Mouse (Mus musculus) gastrocnemius, postnatal 25 days (tissue): ENCODE results near the gene Ephx1. TPM values are rescaled to one million over a fixed set of nuclear protein-coding genes. Genes with fewer than 3 reads are reported as not detected.
"Not testable (repeated sequence)": the region's sequence is repeated elsewhere in the genome, so short reads cannot be mapped to it uniquely, and the experiment has no call there.

Experiments
- DNase-seq: peaks from one replicate; pipeline ENCODE4 v3.0.0; 2022
- total RNA-seq, 2 experiments: library from RNA; stranded (reverse); gene quantifications; 1 replicate in 1 of 2; 2 replicates in 1 of 2; pipeline ENCODE4 v1.2.3; 2021

The Ephx1 gene
- total RNA-seq, 2 experiments from 2014 or later = 12.0 to 15.4 TPM

DNA sequence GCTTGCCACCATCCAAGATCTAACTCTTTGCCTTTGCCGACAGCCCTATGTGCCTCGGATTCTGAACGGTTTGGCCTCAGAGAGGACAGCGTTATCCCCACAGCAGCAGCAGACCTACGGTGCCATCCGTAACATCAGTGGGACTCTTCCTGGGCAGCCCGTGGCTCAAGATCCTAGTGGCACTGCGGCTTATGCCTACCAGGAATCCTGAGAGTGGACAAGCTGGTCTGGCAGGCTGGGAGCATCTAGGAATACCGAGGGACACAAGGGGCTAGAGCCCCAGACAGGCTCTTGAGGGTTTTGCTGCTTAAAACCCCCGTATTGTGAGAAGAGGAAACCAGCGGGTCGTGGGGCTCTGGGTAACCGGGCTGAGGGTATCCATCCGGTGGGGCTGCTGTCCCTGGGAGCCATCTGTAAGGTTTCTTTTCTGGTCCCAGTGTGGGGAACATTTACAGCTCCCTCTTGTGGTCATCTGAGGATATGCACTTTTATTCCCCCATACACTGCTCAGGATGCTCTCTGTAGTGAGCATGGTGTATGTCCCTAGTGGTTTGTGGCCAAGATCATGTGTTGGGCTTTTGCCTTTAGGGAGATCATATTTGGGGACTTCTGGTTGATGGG lies 46.5 kb downstream of the Ephx1 start:
- DNase-seq = no peak

DNA sequence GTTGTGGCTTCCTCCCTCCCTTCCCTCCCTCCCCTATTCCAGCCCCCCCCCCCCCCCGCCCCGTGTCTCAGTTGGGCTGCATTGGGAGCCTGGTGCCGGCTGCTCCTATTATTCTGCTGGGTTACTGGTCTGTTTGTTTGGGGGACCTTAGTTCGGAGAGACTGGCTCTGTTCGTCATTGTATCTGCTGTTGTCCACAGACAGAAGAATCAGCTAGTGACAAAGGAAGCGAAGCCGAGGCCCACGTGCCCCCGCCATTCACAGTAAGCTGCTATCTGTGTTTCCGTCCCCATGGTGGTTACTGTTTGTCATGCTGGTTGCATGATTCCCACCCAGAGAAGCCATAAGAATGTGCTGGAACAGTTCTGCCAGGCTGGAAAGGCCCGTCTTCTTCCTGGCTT lies 47.8 kb downstream of the Ephx1 start:
- no peak for DNase-seq

DNA sequence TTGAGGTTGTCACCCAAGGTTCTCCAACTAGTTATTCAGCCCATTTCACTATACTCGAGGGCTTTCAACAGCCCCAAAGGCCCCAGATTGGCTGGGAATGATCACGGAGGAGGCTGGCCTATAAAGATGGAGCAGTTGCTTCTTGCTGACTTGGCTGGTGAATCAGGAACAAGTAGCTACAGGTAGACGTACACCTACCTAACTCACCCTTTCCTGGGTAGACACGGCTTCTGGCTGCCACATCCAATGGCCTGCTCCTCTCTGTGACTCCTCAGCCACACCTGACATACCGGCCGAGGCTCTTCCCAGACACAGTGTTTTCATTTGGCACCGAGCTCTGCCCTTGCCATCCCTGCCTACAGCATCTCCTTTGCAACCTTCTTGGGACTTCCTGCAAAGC lies 53.4 kb downstream of the Ephx1 start:
- no peak for DNase-seq

DNA sequence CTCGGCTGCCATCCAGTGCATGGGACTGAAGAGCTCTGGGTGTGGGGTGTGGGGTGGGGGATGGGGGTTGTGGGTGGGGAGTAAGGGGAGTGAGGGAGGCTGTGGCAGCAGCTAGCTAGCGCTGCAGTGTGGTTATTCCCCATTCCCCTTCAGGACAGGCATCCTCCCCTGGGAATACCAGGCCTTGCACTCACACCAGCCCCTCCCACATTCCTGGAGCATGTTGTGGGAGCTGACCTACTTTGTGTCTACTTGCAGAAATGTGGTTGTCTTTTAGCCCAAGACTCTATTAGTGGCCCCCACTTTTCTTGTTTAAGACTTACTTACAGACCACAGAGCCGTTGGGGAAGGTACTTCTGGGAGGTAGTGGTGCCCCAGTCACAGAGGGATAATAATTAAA lies 54.2 kb downstream of the Ephx1 start:
- DNase-seq = peak; percentile 42

DNA sequence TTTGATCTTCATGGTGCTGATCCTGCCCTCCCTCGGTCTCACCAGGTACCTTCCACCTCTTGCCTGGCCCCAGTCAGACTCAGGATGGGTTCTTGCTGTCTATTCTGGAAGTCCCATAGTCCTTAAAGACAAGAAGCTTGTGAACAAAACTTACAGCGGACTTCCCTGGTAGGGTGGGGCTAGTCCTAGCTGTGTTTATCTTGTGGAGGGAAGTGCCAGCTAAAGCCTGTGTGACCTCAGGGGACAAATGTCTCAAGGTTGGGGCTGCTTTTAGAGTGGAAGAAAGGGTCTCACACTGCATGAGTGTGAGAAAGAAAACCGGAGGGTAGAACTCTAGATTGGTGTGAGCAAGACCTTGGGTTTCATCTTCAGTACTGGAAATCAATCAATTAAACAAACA lies 54.9 kb downstream of the Ephx1 start:
- DNase-seq = no peak

DNA sequence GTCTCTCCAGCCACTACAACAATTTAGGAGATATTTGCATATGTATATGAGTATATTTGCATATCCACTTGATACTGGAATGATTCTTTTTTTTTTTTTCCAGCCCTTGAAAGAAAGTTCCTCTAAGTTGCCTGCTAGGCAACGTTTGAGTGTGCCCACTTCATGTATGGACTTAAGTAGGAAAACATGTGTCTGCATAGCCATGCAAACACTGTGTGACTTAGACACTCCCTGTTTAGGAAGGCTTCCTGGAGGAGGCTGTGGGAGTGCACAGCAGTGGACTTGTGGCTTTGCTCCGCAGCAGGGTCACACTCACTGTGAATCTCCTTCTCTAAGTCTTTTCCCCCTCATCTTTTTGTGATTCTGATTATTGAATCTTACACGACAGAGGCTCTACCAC lies 61.9 kb downstream of the Ephx1 start:
- no peak for DNase-seq

DNA sequence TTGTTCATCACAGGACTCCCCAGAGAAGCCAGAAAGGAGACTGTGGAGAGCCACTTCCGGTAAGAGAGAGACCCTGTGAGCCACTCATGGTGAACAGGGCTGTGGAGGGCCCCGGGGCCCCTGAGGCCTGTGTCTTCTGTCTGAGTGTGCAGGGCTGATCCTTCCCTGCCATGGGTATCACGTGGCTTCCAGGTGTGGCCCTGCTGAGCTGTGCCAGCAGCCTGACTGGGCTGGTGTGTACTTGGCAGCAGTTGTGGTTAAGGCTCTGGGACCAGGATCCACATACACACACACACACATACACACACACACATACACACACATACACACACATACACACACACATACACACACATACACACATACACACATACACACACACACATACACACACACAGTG lies 62.7 kb downstream of the Ephx1 start:
- DNase-seq = no peak

DNA sequence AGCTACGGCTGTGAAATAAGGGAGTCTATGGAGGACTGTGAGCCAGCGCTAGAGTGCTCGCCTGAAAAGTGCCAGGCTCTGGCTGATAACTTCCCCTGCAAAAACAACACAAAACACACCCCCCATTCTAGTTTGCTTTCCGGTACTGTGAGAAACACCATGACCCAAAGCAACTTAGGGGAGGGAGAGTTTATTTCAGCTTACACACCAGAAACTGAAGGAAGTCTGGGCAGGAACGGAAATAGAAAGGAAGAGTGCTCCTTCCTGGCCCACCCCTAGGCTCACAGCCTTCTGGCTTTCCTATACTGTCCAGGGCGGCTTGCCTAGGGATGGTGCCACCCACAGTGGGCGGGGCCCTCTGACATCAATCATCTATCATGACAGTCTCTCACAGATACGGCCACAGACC lies 63.7 kb downstream of the Ephx1 start:
- DNase-seq = peak; percentile 25

DNA sequence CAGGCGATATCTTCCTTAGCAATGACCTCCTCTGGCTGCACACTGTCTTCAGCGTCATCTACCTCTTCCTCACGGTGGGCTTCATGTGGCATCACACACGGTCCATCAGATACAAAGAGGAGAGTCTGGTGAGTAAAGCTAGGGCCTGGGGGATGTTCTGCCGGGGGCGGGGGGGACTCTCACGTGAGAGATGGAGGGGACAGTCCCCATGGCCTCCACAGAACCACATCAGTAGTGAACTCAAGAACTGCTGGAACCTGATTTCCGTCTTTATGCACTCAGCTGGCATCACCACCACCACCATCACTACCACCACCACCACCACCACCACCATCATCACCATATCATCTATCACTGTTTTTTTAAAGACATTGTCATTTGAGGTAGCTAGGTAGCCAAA lies 64.3 kb downstream of the Ephx1 start:
- no peak for DNase-seq

DNA sequence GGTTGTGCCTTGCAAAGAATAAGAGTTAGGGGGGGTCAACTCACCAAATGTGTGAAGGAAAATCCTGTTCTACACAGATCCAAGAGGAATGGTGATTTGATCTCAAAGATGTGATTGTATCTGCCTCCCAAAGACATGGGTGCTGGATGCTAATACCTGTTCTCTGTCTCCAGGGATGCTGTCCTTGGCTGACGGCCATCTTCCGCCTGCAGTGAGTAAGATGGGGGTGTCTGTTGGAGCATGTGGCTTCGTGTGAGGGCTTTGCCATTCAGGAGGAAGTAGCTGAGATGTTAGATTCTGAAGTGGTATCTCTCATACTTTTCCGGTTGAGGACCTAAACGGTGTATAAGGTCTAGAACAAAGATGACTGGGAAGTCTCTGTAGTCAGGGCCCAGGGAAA lies 67.9 kb downstream of the Ephx1 start:
- DNase-seq = no peak

DNA sequence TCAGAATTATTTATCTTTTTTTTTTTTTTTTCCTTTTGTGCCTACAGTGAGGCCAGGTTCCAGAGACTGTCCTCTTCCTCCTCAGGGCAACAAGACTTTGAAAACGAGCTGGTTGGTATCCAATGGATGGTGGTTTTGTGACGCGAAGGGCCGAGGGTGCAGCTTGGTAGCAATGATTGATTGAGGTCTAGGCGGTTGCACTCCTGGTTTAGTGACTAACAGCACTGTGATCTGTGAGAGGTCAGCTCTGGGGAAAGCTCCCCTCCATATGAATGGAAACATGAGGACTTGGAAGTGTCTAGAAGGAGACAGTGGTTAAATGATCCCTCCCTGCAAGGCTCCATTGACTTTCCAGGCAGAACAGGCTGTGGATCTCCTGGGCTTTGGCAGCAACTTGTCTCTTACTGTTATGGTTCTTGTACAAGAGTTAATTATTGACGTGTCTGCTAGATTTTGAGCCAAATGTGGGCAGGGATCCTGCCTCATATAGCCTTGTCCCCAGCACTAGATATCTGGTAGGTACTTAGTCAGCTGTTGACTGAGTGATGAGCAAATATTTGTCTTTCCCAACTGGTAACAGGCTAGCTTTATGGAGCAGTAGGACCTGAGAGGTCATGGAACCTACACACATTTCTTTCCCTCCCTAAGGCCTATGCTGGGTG lies 68.5 kb downstream of the Ephx1 start:
- no peak for DNase-seq

DNA sequence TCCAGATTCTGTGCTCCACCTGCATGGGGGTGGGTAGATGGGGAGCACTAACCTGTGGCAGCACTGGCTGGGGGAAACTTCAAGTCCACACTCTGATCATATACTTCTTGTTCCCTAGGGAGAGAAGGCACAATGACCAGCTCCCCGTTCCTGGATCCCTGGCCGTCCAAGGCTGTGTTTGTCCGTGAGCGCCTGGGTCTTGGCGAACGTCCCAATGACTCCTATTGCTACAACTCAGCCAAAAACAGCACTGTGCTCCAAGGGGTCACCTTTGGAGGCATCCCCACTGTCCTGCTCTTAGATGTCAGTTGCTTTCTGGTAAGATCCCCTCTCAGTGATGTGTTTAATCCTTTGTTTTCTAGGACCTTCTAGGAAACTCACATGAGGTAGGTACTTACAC lies 74.3 kb downstream of the Ephx1 start:
- no peak for DNase-seq

DNA sequence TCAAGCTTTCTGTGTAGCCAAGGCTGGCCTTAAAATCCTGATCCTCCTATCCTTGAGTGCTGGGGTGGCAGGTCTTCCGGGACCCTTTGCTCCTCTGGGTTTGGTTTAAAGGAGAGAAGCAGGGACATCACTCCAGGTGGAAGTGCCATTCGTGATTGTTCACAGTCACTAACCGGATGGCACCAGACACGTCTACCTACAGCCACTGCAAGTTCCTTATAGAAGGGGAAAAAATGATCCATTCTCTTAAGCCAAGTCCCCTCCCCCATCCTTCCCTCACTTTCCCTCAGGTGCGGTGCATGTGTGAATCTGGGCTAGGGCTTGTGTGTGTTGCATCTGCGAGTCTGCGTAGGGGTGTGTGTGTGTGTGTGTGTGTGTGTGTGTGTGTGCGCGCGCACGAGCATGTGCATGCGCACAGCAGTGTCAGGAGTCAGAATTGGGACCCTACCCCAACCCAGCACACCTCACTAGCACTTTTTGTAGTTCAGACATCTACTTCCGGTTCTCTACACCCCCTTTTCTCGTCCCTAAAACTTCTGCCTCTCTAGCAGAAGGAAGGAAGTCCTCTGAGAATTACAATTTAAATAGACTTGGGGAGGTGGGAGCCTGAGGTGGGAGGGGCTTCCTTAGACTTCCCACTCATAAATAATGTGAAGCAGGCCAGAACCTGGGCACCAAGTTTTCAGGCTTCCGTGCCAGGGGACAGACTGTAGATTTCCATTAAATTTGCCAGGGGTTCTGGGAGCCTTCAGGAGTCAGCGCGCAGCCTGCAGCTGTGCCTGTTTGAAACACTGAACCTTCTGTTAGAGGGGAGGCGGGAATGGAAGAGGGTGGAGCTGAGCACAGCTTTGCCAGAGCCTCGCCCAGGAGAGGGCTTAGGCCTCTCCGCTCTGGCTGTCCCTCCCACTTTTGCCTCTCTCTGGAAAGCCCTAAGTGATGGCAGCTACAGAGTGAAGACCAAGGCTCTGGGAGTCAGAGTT lies 75.4 kb downstream of the Ephx1 start:
- peak; percentile 72 for DNase-seq

DNA sequence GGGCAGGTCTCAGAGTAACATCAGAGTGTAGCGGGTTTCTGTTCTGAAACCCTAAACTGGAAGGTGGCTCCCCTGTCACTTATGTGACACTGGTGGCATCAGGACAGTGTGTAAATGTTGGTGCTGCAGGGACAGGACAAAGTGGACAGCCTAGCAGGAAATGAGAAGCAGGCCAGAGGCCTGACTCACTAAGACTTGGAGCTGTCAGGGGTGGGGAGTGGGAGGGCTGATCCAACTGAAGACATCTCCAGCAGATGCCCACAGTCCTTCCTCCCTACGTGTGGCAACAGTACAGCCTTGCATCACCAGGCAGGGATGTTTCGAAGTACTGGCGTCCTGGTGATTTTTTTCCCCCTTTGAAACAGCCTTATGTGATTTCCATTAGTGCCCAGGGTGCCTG lies 76.2 kb downstream of the Ephx1 start:
- DNase-seq = no peak

DNA sequence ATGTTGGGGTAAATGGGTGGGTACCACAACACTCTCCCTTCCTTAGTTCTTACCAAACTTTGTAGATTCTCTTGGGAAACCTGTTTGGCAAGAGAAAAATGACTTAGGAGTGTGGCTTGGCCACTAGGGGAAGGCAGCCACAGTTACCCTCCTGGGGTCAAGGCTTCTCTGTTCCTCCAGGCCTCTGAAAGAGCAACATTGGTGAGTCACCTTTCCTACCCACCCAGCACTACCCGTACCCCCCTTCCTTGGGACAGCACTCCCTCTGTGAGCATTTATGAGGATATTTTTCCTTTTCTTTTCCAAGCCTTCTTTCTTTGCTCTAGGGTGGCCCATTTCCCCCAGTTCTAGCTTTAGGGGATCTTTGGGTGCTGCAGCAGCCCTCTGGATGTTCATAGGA lies 76.8 kb downstream of the Ephx1 start:
- no peak for DNase-seq

DNA sequence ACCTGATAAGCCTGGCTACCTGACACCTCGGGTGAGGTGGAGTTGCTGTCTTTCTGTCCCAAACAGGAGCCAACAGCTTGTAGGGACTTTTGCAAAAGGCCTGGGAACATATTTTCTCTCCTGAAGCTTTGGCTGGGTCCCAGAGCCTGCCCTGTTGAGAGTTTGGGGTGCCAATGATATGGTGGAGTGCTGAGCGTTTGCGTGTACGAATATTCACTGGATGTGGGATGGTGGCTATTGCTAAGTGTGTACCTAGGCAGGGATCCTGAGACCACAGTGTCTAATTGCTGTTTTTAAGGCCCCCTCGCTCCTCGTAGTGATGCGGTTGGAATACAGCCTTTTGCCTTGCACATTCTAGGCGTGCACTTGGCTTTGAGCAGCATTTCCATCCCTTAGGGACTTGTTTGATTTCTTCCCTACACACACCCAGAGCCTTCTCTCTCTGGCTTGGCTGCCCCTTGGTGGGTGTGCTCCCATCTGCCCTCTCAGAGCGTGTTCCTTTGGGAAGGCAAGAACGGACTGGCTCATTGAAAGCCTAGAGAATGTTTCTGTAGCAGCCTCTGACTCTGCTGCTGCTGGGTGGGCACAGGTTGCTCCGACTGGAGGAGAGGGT lies 77.6 kb downstream of the Ephx1 start:
- DNase-seq = peak; percentile 46

DNA sequence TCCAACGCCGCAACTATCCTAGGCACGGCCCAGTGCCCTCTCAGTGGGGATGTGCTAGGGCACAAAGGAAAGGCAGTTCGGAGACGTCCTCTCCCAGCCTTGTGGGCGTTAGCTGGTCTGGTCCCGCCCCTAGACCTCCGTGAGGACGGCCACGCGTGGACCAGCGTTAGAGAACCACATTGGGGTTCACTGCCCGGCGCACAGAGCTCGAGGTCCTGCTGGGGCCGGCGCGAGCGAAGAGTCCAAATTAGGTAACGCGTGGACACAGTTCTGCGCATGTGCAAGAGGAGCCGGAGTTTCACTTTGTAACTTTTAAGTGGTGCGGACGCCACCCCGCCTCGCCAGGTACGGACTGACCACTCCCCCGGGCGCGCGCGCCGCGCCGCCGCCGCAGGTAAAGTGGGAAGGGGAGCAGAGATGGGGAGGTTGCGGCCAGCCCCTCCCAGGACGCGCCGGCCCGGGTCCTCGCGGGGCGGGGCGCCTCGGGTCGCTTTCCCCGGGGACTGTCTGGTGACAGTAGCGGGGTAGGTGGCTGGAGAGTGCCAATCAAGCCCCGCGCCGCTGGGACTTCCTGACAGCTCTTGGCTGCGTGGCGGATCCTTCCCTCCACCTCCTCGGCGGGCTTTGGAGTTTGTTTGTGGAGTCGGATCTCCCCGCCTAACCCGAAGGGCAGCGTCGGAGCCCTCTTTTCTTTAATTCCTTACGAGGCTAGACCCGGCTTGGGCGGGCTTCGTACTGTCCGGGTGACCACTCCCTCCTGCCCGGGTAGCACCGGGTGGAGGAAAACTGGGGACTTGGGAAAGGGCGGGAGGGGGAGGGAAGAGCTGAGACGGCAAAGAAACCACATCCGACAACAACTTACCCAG lies 78.3 kb downstream of the Ephx1 start, which contains the start of gene Tmem63a:
Gene Tmem63a, plus strand, starts transcription at position 179 of the 866 bp plus-strand sequence.
- peak; percentile 69 for DNase-seq

DNA sequence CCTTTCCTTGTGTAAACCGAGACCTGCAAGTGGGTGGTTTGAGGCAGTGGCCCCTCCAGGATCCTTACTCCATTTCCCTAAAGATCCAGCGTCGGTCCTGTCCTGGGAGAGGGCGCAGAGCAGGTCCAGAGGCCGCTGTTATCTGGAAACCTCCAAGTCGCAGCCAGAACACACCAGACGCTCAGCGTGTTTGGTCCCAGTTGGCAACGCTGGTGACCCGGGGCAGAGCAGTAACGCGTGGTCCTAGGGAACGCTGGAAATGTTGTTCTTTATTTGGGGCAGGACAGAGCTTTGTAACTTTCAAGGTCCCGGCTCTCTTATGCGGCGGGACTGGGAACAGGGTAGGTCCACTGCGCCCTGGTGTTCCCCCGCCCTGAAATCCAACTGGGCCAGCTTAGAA lies 79.0 kb downstream of the Ephx1 start:
- DNase-seq = no peak

DNA sequence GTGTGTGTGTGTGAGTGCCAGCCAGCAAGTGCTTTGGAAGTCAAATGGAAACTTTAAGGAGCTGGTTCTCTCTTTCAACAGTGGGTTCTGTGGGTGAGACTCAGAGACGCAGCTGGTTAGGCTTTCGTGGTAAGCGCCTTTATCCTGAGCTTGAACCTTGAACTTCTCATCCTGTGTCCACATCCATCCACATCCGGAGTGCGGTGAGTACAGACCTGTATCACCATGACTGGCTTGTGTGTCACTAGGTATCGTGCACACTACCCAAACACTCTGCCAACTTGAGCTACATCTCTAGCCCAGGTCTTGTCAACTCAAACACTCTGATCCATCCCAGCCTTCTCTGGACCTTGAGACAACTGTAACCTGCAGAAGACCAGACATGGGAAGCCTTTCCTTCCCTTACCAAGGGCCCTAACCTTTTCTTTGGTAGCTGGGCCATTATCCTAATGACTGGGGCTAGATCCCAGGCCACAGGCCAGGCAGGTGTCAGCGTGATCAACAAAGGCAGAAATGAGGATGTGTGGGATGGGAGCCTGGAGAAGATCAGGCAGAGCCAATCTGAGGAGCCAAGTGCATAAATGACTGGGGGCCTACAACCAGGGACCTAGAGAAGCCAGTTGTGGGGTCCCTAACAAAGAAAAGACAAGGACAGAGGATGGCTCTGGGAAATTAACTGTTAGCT lies 79.8 kb downstream of the Ephx1 start:
- no peak for DNase-seq

DNA sequence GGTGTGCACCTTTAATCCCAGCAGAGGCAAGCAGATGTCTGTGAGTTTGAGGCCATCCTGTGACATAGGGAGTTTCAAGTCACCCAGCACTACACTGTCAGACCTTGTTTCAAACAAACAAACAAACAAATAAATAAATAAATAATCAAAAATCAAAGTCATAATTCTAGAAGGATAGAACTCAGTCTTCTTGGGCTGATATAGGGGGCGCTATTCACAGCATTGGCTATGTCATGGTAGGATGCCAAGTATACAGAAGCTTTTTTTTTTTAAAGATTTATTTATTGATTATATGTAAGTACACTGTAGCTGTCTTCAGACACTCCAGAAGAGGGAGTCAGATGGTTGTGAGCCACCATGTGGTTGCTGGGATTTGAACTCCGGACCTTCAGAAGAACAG lies 81.9 kb downstream of the Ephx1 start:
- DNase-seq = not testable (repeated sequence)

DNA sequence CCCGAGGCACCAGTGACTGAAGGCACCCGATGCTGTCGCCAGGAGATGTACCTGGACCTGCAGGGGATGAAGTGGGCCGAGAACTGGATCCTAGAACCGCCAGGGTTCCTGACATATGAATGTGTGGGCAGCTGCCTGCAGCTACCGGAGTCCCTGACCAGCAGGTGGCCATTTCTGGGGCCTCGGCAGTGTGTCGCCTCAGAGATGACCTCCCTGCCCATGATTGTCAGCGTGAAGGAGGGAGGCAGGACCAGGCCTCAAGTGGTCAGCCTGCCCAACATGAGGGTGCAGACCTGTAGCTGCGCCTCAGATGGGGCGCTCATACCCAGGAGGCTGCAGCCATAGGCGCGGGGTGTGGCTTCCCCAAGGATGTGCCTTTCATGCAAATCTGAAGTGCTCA lies 83.1 kb downstream of the Ephx1 start:
- DNase-seq = not testable (repeated sequence)
